Mouse (Mus musculus) heart, adult 2 months (tissue): ENCODE data around the gene Tshz2.

ENCODE experiments used
- CTCF ChIP-seq: fragments of 200-600 bp; IDR thresholded peaks from 2 replicates; pipeline ENCODE4 v1.8.1; 2022; ENCODE audit warnings: antibody characterized with exemption, mild to moderate bottlenecking, moderate library complexity
- POLR2A ChIP-seq: fragments of 200-500 bp; IDR thresholded peaks from 2 replicates; pipeline ENCODE4 v1.6.1; 2011; ENCODE audit warnings: mild to moderate bottlenecking, low read depth, low read length, control low read depth; ENCODE audit not compliant: insufficient read depth

GRCm38 (mm10) chr2:170109528-170109927 lies 476.7 kb downstream of the Tshz2 start:
- TF ChIP-seq POLR2A (no peak), CTCF (no peak)
